Mouse (Mus musculus): ENCODE data around the gene Hmgb3. TPM values are rescaled to one million over a fixed set of nuclear protein-coding genes. Genes with fewer than 3 reads are reported as not detected.
A peak's percentile ranks its signal among the peaks of the same experiment; 100 is the strongest.
"Not testable (repeated sequence)": the region's sequence is repeated elsewhere in the genome, so short reads cannot be mapped to it uniquely, and the experiment has no call there.

The Hmgb3 gene
- 670 and 681 TPM in 2 replicates for polyA plus RNA-seq (2014; fragmentation: Nextera tagmentation; extraction: Ambion mirVana)

DNA sequence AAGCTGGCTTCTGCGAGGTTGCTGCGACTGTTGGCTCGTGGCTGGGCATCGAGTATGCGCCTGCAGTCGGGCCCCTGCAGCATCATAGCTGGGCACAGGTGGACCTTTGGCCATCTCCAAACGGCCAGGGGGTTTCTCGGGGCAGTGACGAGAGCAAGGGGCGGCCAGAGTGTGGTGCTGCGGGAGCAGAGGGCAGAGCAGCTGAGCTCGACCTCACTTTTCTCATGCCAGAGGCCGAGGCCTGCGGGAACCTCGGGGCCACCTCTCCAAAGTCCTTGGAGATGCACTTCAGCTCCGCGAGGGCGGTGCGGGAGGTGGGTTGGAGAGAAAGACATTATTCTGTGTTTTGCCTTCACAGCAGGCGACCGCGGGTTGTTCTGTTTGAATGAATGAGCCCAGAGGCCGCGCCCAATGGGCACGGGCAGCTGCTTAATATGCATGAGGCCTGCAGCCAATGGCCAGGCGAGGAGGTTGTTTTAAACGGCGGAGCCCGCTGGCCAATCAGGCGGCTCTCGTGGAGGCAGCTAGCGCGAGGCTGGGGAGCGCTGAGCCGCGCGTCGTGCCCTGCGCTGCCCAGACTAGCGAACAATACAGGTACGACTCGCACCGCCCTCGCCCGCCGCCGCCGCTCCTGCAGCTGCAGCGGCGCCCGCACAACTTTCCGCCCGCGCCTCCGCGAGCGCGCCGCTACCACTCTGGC is at the start of gene Hmgb3:
Hmgb3 (plus strand) TSS at position 504 of the 700 bp plus-strand sequence.
- Histone ChIP-seq H3K27me3 (ENCODE audit: control insufficient read depth, insufficient read depth, low read length) (0 out of 2 replicates have a peak, but pooled peaks cover 2% of the 10 kb centered on the region), H3K9me3 (ENCODE audit: control insufficient read depth, low read length) (no peaks in the 10 kb centered on the region), H3K4me3 (ENCODE audit: low read depth, low read length) (peak within 1 kb of the TSS; percentile 68), H3K4me2 (ENCODE audit: low read depth, severe bottlenecking) (peak within 1 kb of the TSS; percentile 42), H3K27ac (replicated peaks; ENCODE audit: low read depth, low read length) (peak within 1 kb of the TSS; percentile 98), H3K4me1 (ENCODE audit: control insufficient read depth, insufficient read depth, low read length) (no peaks in the 10 kb centered on the region), H3K36me3 (ENCODE audit: control insufficient read depth, insufficient read depth, low read length) (no peaks in the 10 kb centered on the region), H3K9ac (ENCODE audit: low read length) (peak within 1 kb of the TSS; percentile 94)
- ATAC-seq (ENCODE audit: insufficient number of reproducible peaks, low FRiP score, low TSS enrichment, low read depth) (peak; percentile 95), DNase-seq (ENCODE audit: low spot score) (peak; percentile 82)
- 27% methylated on average over 38 of the region's 59 CpGs for WGBS

DNA sequence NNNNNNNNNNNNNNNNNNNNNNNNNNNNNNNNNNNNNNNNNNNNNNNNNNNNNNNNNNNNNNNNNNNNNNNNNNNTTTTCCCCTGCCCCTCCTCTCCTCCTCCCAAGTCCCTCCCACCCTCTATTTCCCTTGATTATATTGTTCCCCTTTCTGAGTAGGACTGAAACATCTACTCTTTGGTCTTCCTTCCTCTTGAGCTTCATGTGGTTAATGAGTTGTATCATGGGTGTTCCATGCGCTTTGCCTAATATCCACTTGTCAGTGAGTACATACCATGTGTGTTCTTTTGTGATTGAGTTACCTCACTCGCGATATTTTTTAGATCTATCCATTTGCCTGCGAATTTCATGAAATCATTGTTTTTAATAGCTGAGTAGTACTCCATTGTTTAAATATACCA is 49.1 kb upstream of the Hmgb3 start:
- not testable (repeated sequence) for H3K9me3 ChIP-seq (ENCODE audit: control insufficient read depth, low read length); H3K27ac ChIP-seq (replicated peaks; ENCODE audit: low read depth, low read length); DNase-seq (ENCODE audit: low spot score); H3K27me3 ChIP-seq (ENCODE audit: control insufficient read depth, insufficient read depth, low read length); H3K4me3 ChIP-seq (ENCODE audit: low read depth, low read length); H3K9ac ChIP-seq (ENCODE audit: low read length); H3K4me1 ChIP-seq (ENCODE audit: control insufficient read depth, insufficient read depth, low read length); H3K36me3 ChIP-seq (ENCODE audit: control insufficient read depth, insufficient read depth, low read length); H3K4me2 ChIP-seq (ENCODE audit: low read depth, severe bottlenecking); ATAC-seq (ENCODE audit: insufficient number of reproducible peaks, low FRiP score, low TSS enrichment, low read depth)
- WGBS, result 88% methylated on average over 4 of the region's 4 CpGs

GRCm38 (mm10) chrX:71519252-71519651 is 36.5 kb upstream of the Hmgb3 start:
- Histone ChIP-seq H3K9me3 (ENCODE audit: control insufficient read depth, low read length) (no peaks in the 10 kb centered on the region), H3K4me1 (ENCODE audit: control insufficient read depth, insufficient read depth, low read length) (no peaks in the 10 kb centered on the region), H3K36me3 (ENCODE audit: control insufficient read depth, insufficient read depth, low read length) (no peaks in the 10 kb centered on the region), H3K4me2 (ENCODE audit: low read depth, severe bottlenecking) (no peak overlapping the region), H3K27me3 (ENCODE audit: control insufficient read depth, insufficient read depth, low read length) (no peaks in the 10 kb centered on the region), H3K9ac (ENCODE audit: low read length) (no peak overlapping the region), H3K27ac (replicated peaks; ENCODE audit: low read depth, low read length) (no peak overlapping the region), H3K4me3 (ENCODE audit: low read depth, low read length) (no peak overlapping the region)
- ATAC-seq (ENCODE audit: insufficient number of reproducible peaks, low FRiP score, low TSS enrichment, low read depth) (no peak), DNase-seq (ENCODE audit: low spot score) (no peak)
- 87% methylated on average over 4 of the region's 4 CpGs for WGBS

- WGBS, result 89% methylated on average over 3 of the region's 3 CpGs
- no peak overlapping the region for H3K4me2 ChIP-seq (ENCODE audit: low read depth, severe bottlenecking)
- no peaks in the 10 kb centered on the region for H3K36me3 ChIP-seq (ENCODE audit: control insufficient read depth, insufficient read depth, low read length)
- H3K9ac ChIP-seq (ENCODE audit: low read length), result no peak overlapping the region
- ATAC-seq (ENCODE audit: insufficient number of reproducible peaks, low FRiP score, low TSS enrichment, low read depth) (no peak), DNase-seq (ENCODE audit: low spot score) (no peak)
- H3K27ac ChIP-seq (replicated peaks; ENCODE audit: low read depth, low read length), result no peak overlapping the region
- H3K4me3 ChIP-seq (ENCODE audit: low read depth, low read length), result no peak overlapping the region
- H3K4me1 ChIP-seq (ENCODE audit: control insufficient read depth, insufficient read depth, low read length), result no peaks in the 10 kb centered on the region
- no peaks in the 10 kb centered on the region for H3K27me3 ChIP-seq (ENCODE audit: control insufficient read depth, insufficient read depth, low read length)
- H3K9me3 ChIP-seq (ENCODE audit: control insufficient read depth, low read length), result no peaks in the 10 kb centered on the region
These were observed 32.8 kb upstream of the Hmgb3 start for GRCm38 (mm10) chrX:71522889-71523288.

- no peak for ATAC-seq (ENCODE audit: insufficient number of reproducible peaks, low FRiP score, low TSS enrichment, low read depth)
- no peak for DNase-seq (ENCODE audit: low spot score)
- H3K9ac ChIP-seq (ENCODE audit: low read length), result no peak overlapping the region
- H3K4me3 ChIP-seq (ENCODE audit: low read depth, low read length), result no peak overlapping the region
- H3K4me1 ChIP-seq (ENCODE audit: control insufficient read depth, insufficient read depth, low read length), result no peaks in the 10 kb centered on the region
- no peaks in the 10 kb centered on the region for H3K27me3 ChIP-seq (ENCODE audit: control insufficient read depth, insufficient read depth, low read length)
- no peak overlapping the region for H3K4me2 ChIP-seq (ENCODE audit: low read depth, severe bottlenecking)
- H3K27ac ChIP-seq (replicated peaks; ENCODE audit: low read depth, low read length), result no peak overlapping the region
- WGBS, result 80% methylated on average over 2 of the region's 2 CpGs
- no peaks in the 10 kb centered on the region for H3K9me3 ChIP-seq (ENCODE audit: control insufficient read depth, low read length)
- H3K36me3 ChIP-seq (ENCODE audit: control insufficient read depth, insufficient read depth, low read length), result no peaks in the 10 kb centered on the region
These were observed 31.4 kb upstream of the Hmgb3 start for GRCm38 (mm10) chrX:71524310-71524709.

GRCm38 (mm10) chrX:71525593-71526299 is 30.0 kb upstream of the Hmgb3 start:
- DNase-seq (ENCODE audit: low spot score) (no peak), ATAC-seq (ENCODE audit: insufficient number of reproducible peaks, low FRiP score, low TSS enrichment, low read depth) (no peak)
- Histone ChIP-seq H3K9me3 (ENCODE audit: control insufficient read depth, low read length) (no peaks in the 10 kb centered on the region), H3K4me3 (ENCODE audit: low read depth, low read length) (no peak overlapping the region), H3K4me2 (ENCODE audit: low read depth, severe bottlenecking) (no peak overlapping the region), H3K4me1 (ENCODE audit: control insufficient read depth, insufficient read depth, low read length) (no peaks in the 10 kb centered on the region), H3K36me3 (ENCODE audit: control insufficient read depth, insufficient read depth, low read length) (no peaks in the 10 kb centered on the region), H3K27ac (replicated peaks; ENCODE audit: low read depth, low read length) (no peak overlapping the region), H3K9ac (ENCODE audit: low read length) (no peak overlapping the region), H3K27me3 (ENCODE audit: control insufficient read depth, insufficient read depth, low read length) (no peaks in the 10 kb centered on the region)
- 65% methylated on average over 3 of the region's 3 CpGs for WGBS

DNA sequence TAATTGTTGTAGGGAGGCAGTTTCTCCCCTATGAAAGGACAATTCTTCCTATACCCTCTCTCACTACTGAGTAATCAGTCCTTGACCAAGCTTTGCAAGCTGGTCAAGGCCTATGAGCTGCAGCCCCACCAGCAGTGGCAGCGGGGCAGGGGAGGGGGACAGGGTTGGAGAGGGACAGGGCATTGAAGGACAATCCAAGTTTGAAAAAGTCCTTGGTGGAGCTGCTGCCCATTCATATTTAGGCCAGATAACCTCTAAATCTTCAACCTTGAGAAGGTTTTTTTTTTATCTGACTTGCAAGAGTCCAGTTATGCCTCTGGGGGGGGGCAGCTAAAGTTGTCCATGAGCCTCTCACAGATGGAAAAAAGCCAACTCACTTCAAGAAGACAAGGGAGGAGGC is 28.3 kb upstream of the Hmgb3 start:
- no peak overlapping the region for H3K4me3 ChIP-seq (ENCODE audit: low read depth, low read length)
- H3K9ac ChIP-seq (ENCODE audit: low read length), result no peak overlapping the region
- WGBS, result 86% methylated on average over 1 of the region's 1 CpGs
- H3K4me1 ChIP-seq (ENCODE audit: control insufficient read depth, insufficient read depth, low read length), result no peaks in the 10 kb centered on the region
- no peaks in the 10 kb centered on the region for H3K27me3 ChIP-seq (ENCODE audit: control insufficient read depth, insufficient read depth, low read length)
- H3K4me2 ChIP-seq (ENCODE audit: low read depth, severe bottlenecking), result no peak overlapping the region
- no peak overlapping the region for H3K27ac ChIP-seq (replicated peaks; ENCODE audit: low read depth, low read length)
- H3K9me3 ChIP-seq (ENCODE audit: control insufficient read depth, low read length), result no peaks in the 10 kb centered on the region
- H3K36me3 ChIP-seq (ENCODE audit: control insufficient read depth, insufficient read depth, low read length), result no peaks in the 10 kb centered on the region
- DNase-seq (ENCODE audit: low spot score) (no peak), ATAC-seq (ENCODE audit: insufficient number of reproducible peaks, low FRiP score, low TSS enrichment, low read depth) (no peak)

DNA sequence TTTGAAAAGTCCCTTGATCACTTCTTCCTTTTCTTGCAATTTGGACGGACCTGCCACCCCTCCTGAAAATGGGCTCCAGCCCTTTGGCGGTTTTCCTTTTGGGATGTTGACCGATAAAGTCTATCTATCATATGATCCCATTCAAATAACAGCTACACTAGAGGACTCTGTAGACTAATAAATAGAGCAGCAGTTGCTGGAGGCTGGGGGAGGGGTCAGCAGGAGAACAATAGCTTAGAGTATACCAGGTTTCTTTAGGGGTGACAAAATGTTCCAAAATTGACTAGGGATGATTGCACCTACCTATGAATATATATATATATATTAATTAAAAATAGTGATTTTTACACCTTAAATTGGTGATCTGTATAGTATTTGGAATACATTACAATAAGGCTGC is 27.6 kb upstream of the Hmgb3 start:
- H3K27ac ChIP-seq (replicated peaks; ENCODE audit: low read depth, low read length), result no peak overlapping the region

More for the DNA sequence above, 27.6 kb upstream of the Hmgb3 start:
- Histone ChIP-seq H3K9me3 (ENCODE audit: control insufficient read depth, low read length) (no peaks in the 10 kb centered on the region), H3K4me1 (ENCODE audit: control insufficient read depth, insufficient read depth, low read length) (no peaks in the 10 kb centered on the region), H3K9ac (ENCODE audit: low read length) (no peak overlapping the region), H3K4me3 (ENCODE audit: low read depth, low read length) (no peak overlapping the region), H3K36me3 (ENCODE audit: control insufficient read depth, insufficient read depth, low read length) (no peaks in the 10 kb centered on the region), H3K4me2 (ENCODE audit: low read depth, severe bottlenecking) (no peak overlapping the region), H3K27me3 (ENCODE audit: control insufficient read depth, insufficient read depth, low read length) (no peaks in the 10 kb centered on the region)
- no peak for ATAC-seq (ENCODE audit: insufficient number of reproducible peaks, low FRiP score, low TSS enrichment, low read depth)
- no peak for DNase-seq (ENCODE audit: low spot score)
- 72% methylated on average over 3 of the region's 3 CpGs for WGBS

Measured in limb, embryonic 11.5 days (tissue).